Mouse (Mus musculus) heart, postnatal 0 days (tissue): Measurements from ENCODE around the gene Josd2.

ENCODE experiments used
- CTCF ChIP-seq: IDR thresholded peaks from 2 replicates; pipeline ENCODE4 v1.5.1; 2016; ENCODE audit warnings: antibody characterized with exemption, control low read depth, low read depth
- EP300 ChIP-seq: IDR thresholded peaks from 2 replicates; pipeline ENCODE4 v1.6.1; 2016; ENCODE audit warnings: antibody characterized with exemption, low read depth

DNA sequence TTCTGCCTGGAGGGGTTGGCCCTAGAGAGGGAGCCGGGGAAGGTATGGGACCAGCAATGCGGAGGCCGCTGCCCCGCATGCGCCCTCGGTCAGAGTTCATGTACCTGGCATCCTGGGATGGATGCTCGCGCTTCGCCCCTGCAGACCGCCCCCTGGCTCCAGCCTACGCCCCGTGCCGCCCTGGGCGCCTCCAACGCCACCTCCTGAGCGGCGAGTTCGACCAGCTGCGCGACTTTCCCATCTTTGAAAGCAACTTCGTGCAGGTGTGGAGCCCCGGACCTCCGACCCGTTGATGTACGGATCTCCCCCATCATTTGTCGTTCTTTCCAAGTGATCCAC, 29.0 kb downstream of the Josd2 start:
- no peak for TF ChIP-seq CTCF
- TF ChIP-seq EP300: 0 out of 2 replicates have a peak, but pooled peaks have one; percentile 13
